Mouse (Mus musculus): Measurements from ENCODE around the gene Fbxl18.
"Not testable (repeated sequence)": the region's sequence is repeated elsewhere in the genome, so short reads cannot be mapped to it uniquely, and the experiment has no call there.

Gene Fbxl18

DNA sequence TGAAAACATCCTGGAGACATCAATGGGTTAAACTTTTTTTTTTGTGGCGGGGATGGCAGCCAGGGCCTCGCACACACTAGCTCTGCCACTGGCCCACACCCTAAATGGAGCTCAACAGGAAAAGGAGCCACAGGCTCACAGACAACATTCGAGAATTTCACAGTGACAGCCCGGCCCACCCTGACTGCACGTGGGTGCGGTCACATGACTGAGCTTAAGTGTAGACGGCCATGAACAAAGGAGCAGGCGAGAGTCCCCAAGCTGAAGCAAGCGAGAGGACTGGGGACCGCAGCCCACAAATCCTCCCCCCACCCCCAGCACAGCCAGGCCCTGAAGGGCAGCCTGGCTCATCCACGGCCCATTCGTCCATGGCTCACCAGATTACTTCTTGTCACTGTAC lies 23.5 kb downstream of the Fbxl18 start:
- DNase-seq (ENCODE audit: low read depth), result no peak

DNA sequence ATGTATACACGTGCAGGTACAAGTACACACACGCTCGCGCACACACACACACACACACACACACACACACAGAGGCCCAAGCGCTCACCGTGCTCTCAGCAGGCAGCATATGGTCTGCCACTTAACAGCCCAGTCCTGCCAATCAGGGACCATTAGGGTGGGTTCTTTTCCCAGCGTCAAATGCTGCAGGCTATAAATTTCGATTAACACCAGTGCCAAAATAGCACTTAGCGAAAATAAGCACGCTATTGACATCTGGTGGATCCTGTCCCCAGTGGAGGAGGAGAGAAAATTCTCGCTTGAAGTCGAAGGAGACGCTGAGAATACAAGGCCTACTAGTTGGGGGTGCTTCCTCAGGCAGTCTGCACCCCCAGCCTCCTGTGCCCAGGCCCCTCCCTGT lies 25.8 kb downstream of the Fbxl18 start:
- no peak for DNase-seq (ENCODE audit: low read depth)

DNA sequence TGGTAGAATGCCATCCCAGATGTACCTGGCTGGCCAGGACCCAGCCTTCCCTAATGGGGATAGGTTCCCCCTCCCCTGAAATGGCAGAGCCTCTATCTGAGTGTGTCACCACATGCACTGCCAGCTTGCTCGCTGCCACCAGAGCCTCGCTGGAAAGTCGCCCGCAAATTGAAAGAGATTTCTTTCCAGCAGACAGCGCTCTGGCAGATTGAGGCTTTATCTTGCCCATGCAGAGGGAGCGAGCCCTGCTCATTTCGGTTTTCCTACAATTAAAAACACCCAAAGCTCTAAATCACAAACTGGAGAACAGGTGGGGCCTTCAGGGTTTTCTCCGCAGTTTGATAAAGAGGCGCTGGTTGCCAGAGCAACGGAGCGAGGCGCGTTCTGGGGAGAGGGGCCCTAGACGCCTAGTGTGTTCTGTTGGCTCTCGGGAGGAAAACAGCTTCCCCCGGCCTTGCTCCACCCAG lies 37.4 kb downstream of the Fbxl18 start:
- no peak for DNase-seq (ENCODE audit: low read depth)

DNA sequence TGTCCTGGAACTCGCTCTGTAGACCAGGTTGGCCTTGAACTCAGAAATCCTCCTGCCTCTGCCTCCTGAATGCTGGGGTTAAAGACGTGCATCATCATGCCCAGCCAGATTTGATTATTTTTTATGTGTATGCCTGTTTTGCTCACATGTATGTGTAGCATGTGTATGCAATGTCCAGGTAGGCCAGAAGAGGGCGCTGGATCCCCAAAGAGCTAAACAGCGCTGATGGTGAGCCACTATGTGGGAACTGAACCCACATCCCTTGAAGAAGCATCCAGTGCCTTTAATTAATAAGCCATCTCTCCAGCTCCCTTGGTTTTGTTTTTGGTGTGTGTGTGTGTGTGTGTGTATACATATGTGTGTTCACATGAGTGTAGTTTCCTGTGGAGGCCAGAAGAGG lies 38.8 kb downstream of the Fbxl18 start:
- no peak for DNase-seq (ENCODE audit: low read depth)

DNA sequence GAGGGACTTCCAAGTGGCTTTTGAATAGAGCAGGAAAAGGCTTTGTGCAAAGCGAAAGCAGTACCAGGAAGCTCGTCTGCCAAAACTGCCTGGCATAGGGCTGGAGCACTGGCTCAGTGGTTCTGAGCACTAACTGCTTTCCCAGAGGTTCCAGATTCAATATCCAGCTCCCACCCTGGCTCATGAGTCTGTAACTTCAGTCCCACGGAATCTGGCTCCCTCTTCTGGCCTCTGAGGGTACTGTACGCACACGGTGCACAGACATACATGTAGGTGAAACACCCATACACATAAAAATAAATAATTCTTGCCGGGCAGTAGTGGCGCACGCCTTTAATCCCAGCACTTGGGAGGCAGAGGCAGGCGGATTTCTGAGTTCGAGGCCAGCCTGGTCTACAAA lies 40.3 kb downstream of the Fbxl18 start:
- peak; percentile 53 for DNase-seq (ENCODE audit: low read depth)

DNA sequence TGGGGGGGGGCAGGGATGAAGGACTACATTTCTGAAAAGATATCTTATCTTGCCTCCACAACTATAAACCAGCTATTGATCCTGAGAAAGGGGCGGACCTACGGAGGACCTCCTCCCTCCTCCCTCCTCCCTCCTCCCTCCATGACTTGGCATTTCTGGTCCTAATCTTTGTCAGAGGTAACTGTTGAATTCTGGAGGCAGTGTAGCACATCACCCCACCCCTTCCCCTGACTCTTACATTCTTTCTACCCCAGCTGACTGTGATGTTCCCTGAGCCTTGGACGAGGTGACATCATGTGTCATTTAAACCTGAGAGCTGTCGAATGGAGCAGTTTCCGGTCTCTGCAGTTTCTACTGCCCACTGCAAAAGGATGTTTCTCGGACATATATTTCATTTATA lies 41.6 kb downstream of the Fbxl18 start:
- DNase-seq (ENCODE audit: low read depth), result no peak

DNA sequence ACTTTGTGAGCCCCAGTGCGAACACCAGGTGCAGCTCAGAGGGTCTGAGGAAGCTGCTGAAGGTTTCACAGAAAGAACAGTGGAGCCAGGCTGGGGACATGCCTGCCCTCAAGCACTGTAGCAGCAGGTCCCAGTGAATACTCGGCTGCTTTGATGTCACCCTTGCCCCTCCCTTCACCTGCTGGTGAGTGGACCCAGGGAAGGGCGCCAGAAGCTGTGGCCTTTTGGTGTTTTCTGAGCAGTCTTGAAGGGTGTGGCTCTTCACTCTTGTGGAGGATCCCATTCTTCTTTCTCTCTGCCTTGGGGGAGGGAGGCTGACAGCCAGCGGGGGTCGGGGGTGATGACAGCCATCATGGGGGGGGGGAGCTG lies 43.6 kb downstream of the Fbxl18 start:
- DNase-seq (ENCODE audit: low read depth), result no peak

DNA sequence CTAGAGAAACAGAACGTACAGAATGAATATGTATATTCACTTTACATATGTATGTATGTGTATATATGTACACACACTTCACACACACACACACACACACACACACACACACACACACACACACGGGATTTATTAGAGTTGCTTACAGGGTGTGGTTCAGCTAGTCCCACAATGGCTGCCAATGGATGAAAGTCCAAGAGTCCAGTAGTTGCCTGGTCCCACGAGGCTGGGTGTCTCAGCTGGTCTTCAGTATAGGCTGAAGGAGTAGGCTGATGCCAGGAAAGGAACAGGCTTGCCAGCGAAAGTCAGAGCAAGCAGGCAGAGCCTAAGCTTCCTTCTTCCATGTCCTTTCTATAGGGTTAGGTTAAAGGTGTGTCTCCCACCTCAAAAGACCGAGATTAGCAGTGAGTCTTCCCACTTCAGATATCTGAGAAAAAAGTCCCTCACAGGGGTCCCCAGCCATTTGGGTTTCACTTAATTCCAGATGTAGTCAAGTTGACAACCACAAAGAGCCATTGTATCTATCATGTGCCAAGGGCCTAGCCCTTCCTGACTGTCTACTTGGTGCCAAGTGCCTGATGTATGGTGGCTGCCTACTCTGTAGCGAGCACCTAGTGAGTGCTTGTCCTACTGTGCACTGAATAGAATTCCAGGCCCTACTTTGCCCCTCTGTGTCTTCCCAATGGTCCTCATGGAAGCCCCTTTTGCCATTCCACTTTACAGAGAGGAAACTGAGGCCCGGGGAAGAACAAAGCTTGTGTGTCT lies 44.1 kb downstream of the Fbxl18 start:
- DNase-seq (ENCODE audit: low read depth), result no peak

DNA sequence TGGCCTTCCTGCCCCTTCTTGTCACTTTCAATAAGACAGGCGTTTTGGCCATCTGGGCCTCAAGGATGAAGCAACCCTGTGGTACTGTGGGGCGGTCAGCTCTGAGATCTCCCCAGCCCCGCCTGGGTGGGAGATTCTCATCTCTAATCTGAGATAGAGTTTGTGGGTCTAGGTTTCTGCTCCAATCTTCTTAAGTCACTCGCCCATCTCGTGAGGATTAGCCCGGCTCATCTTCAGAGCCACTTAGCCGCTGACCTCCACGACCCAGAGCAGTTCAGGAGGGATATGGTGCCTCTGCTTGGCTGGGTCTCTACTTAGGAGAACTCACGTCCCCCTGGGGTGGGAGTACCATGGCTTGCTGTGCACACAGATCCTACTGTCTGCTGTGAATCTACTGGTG lies 44.7 kb downstream of the Fbxl18 start:
- no peak for DNase-seq (ENCODE audit: low read depth)

DNA sequence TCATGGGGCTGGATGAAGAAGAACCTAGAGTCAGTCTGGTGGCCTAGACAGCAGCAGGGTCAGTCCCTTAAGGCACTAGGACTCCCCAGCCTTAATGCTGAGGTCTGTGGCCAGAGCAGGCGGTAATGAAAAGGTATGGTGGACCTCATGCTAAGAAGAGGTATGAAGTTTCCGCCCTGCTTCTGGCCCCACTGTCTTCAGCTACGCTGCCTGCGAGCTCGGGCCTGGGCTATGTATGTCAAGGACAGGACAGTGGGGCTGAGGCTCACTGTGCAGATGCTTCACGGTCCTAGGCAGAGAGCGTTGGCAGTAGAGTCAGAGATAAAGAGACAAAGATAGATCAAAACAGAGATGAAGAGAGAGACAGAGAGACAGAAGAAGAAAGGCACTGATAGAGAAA lies 46.3 kb downstream of the Fbxl18 start:
- DNase-seq (ENCODE audit: low read depth), result no peak

DNA sequence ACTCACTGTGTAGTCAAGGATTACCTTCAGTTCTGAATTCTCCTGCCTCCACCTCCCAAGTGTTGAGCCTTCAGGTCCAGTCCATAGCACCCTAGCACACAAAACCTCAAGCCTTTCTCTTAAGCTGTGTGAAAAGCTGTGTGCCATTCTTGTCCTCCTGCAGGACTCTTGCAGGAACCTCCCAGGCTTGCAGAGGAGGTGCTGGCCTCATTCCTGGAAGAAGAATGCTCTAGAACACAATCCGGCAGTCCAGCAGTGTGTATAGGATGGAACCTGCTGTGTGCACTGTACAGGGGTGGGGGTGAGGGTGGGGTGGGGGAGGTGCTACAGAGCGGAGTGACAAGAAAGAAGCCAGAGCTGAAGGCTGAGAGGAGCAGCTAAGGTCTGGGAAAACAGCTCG lies 47.1 kb downstream of the Fbxl18 start:
- no peak for DNase-seq (ENCODE audit: low read depth)

DNA sequence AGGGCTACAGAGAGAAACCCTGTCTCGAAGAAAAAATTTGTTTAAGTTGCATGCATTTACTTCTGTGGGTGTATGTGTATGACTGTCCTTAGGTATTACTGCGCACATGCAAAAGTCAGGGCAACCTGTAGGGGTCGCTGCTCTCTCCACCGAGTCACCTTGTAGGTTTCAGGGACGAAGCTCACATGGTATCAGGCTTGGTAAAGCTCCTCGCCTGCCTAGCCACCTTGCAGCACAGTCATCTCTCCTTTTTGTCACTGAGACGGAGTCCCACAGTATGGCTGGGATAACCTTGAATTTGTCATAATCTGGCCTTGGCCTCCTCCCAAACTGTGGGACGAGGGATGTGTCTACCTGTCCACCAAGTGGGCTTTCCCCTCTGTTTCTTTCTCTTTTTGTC lies 50.8 kb downstream of the Fbxl18 start:
- DNase-seq (ENCODE audit: low read depth), result peak; percentile 53

DNA sequence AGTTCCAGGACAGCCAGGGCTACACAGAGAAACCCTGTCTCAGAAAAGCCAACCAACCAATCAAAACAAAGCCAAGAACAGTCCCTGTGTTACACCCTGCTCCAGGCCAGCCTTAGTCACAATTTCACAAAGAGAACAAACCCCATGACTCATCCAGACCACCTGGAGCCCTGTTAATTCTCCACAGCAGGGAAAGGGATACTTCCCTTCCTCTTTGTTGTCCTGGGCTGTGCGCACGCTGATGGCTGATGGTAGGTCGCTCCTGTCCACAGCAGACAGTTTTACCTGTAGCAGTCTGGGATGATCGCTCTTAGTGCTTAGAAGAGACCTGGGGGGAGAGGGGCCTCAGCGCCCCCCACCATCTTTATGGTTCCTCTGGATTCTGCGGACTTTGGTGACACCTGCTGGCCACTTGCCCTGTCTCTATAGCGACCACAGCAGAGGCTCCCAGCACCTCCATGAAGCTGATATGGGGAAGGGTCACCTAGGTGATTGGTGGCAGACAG lies 53.0 kb downstream of the Fbxl18 start:
- peak; percentile 24 for DNase-seq (ENCODE audit: low read depth)

DNA sequence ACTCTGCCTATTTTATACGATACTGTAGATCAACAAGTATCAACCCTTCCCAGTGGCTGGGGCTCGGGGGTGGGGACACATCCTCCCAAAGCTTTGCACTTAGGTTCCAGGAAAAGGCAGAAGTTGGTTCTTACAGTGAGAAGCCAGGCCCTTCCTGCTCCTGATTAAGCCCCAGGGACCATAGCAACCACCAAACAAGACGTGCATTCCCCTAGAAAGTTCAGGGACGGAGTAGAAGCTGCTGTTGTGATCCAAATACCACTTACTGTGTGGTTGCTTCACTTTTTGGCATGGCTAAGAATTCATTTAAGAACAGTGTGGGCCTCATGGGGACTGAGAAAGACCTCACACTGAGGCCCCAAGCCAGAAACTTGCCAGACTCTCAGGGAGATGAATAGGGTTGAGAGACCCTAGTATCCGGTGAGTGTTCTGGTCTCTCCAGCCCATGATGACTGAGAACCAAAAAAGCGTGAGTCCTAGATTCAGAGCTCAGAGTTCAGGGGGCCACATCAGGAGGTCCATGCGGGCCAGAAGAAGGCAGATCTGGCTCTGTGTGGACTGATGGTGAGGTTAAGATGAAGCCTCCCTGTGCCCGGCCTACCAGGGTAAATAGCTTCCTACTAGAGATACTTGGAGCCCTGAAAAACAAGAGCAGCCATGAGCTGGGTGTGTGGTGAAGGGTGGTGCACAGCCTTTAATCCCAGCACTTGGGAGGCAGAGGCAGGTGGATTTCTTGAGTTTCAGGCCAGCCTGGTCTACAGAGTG lies 53.7 kb downstream of the Fbxl18 start:
- DNase-seq (ENCODE audit: low read depth), result no peak

DNA sequence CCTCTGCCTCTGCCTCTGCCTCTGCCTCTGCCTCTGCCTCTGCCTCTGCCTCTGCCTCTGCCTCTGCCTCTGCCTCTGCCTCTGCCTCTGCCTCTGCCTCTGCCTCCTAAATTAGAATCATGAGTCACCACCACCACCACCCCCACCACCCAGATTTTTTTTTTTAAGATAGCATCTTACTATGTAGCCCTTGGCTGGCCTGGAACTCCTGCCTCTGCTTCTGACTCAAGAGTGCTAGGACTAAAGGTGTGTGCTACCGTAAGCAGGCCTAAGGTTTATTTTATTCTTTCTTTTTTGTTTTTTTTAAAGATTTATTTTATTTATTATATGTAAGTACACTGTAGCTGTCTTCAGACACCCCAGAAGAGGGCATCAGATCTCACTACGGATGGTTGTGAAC lies 57.8 kb downstream of the Fbxl18 start:
- not testable (repeated sequence) for DNase-seq (ENCODE audit: low read depth)

DNA sequence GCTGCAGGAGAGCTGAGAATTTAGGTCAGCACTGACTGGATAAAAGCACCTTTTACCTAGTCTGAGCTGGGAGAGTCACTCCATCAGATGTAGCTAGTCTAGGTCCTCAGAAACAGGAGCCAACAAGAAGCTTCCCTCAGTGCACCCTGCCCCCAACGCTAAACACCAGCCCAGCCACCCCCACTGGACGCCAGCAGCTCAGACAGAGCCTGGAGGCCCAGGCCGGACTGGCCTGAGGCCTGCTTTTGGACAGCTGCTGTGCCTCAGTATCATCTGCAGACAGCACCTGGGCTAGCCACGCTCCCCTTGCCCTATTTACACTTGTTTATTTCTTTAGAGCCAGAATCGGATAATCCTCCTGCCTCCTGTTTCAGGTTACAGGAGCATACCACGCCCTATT lies 58.3 kb downstream of the Fbxl18 start:
- DNase-seq (ENCODE audit: low read depth), result no peak

DNA sequence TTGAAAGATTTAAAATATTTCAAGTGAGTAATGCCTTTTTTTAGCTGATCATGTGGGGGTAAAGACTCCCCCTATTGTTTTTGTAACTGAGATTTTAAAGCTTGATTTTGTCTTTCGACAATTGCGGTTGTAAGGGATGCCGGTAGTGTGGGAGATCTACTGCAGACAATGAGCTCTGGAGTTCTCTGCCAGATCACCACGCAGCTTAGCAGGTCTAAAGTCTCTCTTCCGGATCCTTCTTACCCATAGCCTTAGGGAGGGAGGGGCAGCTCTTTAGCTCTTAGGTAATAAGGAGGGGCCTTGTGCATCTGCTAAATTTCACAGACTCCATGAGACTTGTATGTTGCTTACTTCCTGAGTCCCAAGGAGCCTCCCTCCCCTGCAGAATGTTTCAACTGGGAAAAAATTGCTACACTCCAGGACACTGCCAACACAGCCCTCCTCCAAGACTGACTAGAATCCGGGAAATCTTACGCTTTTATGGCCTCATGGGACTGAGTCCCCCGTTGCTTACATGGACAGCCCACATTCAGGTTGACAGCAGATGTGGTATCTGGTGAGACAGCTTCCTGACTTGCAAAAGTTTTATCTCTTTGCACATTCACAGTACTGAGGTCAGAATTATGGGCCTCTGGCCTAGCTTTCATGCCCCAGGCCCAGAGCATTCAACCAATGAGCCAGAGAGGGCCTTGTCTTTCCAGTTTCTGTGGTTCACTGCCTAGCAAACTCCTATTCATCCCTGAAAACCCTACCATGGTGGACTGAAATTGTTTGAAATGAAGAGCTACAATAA lies 61.4 kb downstream of the Fbxl18 start:
- no peak for DNase-seq (ENCODE audit: low read depth)

DNA sequence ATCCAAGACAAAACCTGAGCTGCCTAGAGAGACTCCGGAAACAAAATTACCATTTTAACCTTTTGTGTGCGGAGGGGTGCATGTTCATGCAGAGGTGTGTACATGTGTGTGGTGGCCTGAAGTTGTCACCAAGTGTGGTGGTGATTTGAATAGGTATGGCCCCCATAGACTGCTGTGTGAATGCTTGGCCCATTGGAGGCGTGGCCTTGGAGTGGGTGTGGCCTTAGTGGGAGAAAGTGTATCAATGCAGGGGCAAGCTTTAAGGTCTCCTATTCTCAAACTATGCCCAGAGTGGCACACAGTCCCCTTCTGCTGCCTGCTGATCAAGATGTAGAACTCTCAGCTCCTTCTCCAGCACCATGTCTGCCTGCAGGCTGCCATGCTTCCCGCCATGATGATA lies 69.1 kb downstream of the Fbxl18 start:
- DNase-seq (ENCODE audit: low read depth), result no peak

DNA sequence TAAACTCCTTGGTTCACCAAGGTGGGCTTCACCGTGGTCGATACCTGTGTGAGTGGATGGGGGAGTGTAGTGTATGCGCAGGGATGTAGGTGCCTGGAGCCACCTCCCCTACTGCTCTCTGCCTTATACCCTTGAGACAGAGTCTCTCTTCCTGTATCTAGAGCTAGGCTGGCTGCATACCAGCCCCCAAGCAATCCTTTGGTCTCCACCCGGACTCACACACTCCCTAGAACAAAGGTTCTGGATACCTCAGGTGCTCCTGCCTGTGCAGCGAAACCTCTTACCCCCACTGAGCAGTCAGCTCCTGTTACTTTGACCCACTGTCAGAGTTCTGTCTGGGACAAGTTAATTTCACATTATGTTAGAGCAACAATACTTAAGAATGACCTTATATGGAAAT lies 69.6 kb downstream of the Fbxl18 start:
- DNase-seq (ENCODE audit: low read depth), result no peak

DNA sequence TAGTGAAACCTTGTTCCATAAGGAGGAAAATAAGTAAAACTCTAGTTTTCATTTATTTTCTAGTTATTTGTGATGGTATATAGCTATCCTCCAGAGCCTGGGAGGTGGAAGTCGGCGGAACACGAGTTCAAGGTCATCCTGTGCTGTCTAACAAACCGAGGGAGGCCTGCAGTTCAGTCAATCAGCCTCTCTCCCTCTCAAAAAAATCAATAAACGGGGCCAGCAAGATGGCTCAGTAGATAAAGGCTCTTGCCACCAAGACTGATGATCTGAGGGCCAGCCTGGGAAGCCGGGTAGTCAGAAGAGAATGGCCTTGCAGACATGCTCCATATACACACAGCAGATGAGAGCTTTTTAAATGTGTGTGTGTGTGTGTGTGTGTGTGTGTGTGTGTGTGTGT lies 71.1 kb downstream of the Fbxl18 start:
- no peak for DNase-seq (ENCODE audit: low read depth)

DNA sequence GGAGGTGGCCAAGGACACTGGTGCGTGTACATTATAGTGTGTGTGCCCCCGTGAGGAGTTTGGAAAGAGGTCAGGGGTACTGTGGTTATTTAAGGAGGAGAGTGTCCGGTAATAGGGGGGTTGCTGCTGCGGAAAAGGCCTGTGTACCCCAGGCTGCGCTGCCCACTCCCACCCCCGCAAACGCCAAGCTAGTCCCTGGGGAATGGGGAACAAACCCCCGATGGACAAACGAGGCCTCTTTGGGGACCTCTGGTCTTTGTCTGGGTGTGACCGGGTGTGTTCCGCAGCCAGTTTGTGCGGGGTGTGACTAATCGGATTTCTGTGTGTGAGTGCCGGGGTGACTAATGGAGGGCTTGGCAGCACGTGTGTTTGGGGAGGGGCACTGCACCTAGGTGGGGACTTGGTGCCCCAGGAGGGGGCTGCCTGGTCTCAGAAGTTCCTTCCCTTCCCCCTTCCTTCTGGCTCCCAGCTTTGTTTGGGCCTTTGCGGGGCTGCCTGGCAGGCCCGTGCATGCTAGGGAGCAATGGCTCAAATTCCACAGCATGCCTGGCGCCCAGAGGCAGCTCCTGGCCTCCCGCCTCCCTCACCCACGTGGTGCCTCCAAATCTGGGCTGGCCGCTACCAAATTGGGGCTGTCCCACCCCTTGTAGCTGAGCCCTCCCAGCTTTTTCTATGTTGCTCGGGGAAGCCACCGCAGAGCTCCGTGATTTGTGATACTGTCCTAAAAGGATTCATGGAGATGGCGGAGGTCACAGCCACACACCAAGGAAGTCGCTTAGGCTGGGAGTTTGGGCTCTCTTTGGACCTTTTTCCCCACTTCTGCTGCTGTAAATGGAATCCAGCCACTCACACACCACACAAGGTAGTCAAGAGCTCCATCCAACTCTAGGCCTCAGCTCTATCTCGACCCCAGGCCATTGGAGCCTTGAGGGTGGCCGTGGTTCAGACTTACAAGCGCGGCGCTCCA lies 71.8 kb downstream of the Fbxl18 start:
- DNase-seq (ENCODE audit: low read depth), result no peak
